Mouse (Mus musculus) right cerebral cortex, postnatal 14 days (tissue): ENCODE measurements around the gene Ptx3.
"Not testable (repeated sequence)": the region's sequence is repeated elsewhere in the genome, so short reads cannot be mapped to it uniquely, and the experiment has no call there.

ENCODE experiments used
- DNase-seq: peaks from one replicate; pipeline ENCODE4 v3.0.0; 2022

Gene Ptx3

DNA sequence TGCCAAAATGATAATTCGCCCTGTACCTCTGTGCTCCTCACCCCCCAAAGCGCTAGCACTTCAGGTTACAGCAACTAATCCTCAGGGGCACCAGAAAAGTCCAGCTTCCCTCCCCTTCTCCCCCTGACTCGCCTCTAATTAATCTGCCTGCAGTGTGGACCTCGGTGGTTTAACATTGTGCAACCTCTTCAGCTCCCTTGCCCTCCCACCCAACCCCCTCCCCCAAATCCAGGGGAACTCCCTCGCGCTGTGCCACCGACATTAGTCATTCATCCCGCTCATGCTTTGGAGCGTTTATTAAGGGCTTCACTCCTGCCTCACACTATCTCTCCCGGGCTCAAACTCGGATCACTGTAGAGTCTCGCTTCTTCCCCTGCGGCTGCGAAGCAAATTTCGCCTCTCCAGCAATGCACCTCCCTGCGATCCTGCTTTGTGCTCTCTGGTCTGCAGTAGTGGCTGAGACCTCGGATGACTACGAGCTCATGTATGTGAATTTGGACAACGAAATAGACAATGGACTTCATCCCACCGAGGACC is at the start of gene Ptx3:
Gene Ptx3 (plus strand): TSS at position 256 of the 537 bp plus-strand sequence.
- DNase-seq = no peak

DNA sequence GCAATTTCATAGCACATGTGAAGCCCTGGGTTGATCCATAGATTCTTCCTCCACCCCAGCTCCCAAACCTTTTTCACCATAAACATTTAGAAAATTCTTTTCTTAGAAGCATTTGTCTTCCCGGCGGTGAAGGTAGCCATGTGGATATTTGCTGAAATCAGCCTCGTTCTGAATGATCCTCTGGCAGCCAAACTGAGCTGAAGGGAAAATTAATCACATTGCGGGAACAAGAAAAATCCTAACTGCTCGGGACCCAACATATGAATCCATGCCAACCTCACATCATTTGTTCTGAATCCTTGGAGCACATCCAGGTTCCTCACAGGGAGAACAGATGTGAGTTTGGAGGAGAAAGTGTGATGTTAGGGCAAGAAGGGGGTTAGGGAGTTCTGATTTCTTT is 46.8 kb upstream of the Ptx3 start:
- DNase-seq = no peak

DNA sequence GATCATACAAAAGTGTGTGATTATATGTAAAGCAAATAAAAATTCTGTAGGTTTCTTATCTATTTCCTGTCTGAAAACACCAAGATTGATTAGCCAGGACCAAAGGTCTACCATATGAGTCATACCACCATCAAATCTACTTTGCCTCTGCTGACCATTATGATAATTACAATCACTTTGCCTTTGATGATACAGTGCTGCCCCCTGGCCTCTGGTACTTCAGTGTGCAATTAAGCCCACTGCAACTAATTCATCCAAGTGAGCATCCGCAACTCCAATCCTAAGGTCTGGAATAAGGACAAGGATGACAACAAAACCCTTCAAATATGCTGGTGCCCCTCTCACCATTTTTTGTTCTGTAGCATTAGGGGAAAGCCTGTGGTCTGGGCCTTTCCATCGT is 40.1 kb upstream of the Ptx3 start:
- DNase-seq = no peak

DNA sequence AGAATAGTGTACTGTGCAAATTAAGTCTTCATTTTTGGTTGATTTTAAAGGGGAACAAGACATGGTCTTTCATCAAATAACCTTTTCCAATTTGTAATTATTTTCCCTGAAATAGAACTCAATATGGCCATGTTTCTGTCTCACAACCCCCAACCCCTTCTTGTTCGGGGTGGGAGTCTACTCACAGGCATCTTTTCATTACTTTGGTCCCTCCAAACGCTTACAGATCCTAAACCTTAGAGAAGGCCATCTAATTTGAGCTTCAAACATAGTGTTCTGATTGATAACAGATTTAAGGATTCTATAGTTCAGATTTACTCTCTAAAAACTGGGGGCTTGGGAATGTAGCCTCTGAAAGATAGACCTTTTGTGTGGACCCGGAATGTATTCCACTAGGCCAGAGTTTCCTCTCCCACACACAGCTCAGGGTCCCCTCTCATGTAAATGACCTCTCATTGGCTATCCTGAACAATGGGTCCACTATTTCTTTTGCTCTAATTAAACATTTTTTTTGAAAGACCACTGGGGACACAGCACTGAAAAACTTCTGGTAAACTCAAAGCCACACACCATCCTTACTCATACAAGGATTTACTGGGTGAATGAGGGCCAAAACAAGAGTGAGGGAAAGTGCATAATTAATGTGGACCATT is 25.7 kb upstream of the Ptx3 start:
- no peak for DNase-seq

DNA sequence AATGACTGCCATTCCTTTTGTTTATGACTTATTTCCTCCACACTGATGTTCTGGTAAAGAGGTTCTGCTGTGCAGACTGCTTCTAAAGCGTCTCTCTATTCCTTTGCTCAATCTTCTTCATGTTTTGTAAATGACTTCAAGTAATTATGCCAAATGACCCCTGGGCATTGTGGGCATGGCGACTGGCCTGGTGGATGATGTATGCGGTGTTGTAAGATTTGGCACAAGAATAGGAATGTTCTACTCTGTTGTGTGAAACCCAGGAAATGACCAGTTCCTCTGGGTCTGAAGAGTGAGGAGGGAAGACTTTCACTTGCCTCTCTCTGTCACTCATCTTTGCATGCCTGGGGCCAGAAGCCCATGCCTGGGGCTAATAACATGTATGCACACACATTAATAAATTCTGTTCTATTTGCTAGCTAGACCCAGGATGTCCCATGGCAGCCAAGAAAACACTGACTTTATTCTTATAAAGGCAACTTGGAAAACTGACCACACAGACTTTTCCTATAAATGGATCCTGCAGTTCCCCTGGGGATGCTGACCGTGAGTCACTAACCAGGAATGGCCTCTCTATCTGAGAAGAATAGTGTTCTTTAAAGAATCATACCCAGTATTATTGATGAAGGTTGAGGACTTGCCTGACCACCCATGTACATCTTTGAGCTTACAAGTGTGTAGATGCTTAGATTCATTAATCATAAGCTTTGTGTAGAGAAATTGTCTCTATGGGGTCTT is 10.7 kb upstream of the Ptx3 start:
- DNase-seq = no peak

DNA sequence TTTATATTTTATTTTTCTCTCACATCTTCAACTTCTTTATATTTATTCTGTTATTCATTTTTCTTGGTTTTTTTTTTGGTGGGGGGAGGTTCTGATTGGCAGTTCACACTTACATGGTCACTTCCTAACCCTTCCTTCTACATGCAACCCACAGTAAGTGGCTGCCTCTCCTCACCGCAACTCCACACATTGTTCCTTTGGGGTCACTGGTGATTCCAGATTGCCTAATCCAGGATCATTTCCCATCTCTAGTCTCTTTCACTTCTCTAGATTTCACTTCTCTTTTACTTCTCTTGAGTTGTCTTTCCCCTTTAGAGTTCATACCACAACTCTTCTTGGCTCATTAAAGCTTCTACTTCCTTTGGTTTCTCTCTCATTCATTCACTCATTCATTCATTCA is 6.2 kb upstream of the Ptx3 start:
- DNase-seq = no peak

DNA sequence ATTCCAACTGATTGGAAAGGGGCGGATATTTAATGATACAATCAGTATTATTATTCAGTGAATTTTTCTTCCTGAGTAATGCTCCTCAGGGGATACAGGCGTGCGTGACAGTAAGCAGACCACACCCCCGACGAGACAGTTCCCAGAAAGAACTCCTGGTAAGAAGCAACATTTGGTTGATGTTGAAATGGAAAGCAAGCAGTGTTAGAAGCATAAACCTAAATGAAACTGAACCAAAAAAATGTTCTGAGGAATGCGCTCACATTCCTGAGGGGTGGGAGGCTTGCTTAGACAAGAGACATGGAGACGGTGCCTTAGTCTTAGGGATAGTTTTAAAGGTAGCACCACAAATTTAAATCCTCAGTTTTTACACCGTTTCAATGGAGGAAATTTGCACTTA is 4.0 kb upstream of the Ptx3 start:
- DNase-seq = no peak

DNA sequence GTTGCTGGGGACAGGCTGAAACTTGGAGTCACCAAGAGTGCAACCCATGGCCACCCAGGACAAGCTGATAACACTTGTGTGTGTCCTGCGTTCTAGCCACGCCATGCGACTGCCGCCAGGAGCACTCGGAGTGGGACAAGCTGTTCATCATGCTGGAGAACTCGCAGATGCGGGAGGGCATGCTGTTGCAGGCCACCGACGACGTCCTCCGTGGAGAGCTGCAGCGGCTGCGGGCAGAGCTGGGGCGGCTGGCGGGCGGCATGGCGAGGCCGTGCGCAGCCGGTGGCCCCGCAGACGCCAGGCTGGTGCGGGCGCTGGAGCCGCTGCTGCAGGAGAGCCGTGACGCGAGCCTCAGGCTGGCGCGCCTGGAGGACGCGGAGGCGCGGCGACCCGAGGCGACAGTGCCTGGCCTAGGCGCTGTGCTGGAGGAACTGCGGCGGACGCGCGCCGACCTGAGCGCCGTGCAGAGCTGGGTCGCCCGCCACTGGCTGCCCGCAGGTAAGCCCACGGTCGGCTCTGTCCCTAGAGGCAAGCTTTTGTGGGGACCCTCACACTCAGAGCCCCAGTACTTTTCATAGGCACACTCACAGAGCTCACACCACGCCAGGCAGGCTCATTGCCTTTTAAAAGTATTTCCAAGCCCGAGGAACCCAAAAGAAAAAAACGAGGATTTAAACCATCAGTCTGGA is 988 bp downstream of the Ptx3 start:
- DNase-seq = peak; percentile 37

DNA sequence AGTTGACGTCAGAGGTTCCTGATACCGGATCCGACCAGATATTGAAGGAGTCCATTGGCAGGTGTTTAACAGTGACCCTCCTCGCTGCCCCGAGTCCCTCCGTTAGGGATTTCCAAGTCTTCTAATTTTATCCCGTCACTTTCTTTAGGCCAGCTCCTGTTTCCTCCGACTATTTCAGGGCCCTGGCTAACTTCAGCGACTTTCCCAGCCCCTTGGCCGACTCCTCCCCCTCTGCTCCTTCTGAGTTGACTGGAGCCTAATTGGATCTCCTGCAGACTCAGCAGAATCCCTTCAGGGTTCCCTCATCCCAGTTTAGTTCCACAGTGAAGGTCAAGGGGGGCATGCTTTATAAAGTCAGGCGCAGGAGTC is 1.5 kb downstream of the Ptx3 start:
- no peak for DNase-seq

DNA sequence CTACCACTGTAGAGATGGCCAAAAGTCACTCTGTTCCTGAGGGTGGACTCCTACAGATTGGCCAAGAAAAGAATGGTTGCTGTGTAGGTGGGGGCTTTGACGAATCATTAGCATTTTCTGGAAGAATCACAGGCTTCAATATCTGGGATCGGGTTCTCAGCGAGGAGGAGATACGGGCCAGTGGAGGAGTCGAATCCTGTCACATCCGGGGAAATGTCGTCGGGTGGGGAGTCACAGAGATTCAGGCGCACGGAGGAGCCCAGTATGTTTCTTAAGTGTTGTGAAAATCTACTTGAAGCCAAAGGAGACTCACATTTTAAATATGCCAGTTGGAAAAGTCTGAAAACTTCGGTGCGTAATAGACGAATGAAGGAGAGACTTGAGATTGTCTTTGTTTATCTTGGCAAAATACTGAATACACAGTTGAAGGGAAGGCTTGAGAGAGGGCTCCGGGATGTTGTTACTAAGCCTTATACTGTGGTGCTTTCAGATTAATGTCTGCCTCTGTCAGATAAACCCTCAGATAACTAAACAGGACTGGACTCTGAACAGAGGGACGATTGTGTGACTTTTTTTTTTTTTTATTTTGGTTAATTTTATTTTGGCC is 5.3 kb downstream of the Ptx3 start:
- DNase-seq = no peak

DNA sequence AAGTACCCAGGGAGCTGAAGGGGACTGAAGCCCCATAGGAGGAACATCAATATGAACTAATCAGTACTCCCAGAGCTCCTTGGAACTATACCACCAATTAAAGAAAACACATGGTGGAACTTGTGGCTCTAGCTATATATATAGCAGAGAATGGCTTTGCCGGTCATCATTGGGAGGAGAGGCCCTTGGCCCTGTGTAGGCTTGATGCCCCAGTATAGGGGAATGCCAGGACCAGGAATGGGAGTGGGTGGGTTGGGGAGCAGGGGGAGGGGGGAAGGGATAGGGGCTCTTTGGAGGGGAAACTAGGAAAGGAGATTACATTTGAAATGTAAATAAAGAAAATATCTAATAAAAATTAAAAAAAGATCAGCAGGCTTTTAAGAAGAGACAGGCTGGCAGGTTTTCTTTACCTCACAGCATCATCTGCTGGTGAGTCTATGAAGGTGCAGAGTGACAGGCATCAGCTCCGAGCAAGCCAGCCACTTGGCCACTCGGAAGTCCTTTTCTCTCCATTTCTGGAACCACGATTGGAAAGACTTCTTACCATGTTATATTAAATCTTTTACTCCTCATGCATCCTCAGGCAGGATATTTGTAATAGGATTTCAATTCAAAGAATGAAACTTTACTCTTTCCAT is 16.6 kb downstream of the Ptx3 start:
- DNase-seq = not testable (repeated sequence)

DNA sequence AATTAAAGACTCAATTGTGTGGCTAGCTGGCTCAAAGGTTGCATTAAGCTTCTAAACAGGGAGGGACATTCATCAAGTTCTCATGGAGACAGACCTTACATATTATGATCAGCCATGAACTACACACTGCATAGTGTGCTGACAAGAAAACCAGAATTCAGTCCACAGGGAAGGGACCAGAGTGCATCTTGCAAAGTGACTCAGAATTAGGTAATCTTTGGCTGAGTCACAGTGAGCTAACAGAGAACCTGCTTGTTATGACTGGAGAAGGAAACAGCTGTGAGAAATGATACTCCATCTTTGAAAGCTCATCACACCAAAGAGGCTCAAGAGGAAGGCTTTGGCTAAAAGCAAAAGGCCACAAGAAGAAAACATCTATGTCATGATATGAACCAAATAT is 20.8 kb downstream of the Ptx3 start:
- DNase-seq = no peak

DNA sequence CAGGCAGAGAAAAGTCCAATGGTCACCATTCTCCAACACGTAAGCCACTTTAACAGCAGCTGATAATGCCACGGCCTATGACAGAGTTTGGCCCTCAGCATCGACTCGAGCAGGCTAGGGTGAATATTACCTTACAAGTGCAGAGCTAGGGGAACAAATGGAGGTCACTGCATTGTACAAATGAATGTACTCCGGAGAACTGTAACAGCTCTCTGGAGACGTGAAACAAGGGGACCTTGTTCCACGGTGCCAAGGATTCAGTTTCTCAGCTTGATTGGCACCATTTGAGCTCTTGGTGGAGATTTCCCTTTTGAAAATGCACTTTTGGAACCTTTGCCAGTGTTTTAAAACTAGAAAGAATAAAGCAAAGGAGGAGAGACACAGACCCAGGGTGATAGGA is 32.1 kb downstream of the Ptx3 start:
- DNase-seq = no peak

DNA sequence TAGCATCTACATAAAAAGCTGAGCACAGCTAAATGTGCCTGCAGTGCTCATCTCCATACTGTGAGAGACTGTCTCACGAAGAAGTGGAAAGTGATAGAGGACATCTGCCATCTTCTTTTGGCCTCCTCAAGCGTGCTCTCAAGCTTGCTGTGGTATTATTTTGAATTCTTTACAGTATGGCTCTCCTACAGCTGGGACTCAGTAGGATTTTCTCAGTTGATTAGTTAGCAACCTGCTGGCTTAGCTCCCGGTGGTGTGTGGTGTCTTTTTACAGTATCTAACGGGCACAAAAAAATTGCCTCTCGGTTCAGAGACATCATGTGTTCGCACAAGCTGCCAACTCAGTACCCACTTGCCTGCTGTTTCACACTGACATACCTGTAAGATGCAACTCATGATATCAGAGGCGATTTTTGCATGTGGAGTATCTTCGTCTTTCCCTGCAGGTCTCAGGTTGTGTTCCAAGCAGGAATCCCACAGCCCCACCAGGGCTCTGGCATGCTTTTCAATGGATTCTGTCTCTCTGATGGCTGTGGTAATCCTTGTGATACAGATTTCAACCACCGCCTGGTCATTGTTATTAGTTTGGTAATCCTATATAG is 34.9 kb downstream of the Ptx3 start:
- DNase-seq = no peak

DNA sequence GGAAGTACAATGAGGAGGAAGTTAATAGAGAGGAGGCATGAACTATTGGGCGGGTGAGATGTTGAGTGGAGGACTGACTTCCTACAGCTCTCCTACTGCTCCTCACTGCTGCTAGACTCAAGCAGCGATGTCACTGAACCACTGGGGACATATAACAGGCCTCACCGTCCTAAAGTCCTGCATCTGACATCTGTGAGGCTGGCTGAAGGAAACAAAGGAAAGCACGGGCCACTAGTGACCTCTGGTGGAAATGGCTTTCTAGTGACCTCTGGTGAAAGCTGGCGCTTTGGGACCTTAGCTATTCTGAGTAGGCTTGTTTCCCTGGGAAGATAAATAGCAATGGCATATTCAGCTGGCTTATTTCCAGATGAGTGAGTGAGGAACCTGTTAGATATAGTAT is 42.6 kb downstream of the Ptx3 start:
- no peak for DNase-seq

DNA sequence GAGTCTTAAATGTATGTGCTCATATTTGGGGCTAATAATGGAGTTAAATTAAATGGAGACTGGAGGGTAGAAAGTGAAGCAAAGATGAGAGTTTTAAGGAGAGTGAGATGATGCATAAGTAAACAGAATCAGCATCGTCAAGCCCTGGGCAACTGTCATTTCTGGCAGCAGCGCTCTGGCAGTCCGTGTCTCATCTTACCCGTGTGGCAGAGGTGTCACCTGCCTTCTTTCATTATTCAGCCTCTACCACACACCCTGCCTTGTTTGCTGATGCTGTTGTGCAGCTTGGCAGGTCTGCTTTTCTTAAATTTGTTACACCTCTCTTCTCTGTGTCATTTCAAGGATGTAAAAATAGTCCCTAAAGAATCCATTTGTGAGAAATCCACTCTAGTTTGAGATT is 43.6 kb downstream of the Ptx3 start:
- DNase-seq = no peak
